Mouse (Mus musculus) duodenum, adult 2 months (tissue): ENCODE results near the gene Gm5891. TPM values are rescaled to one million over a fixed set of nuclear protein-coding genes. Genes with fewer than 3 reads are reported as not detected.

Experiments used
- polyA plus RNA-seq: library from polyadenylated mRNA; depleted of rRNA; stranded (reverse); fragments of >200 nt; gene quantifications from 2 replicates; pipeline ENCODE4 v1.2.3, GENCODE M21; 2012; ENCODE audit warnings: low replicate concordance; rRNA removed

The Gm5891 gene
- not detected in 2 replicates for polyA plus RNA-seq

GRCm38 (mm10) chr7:21921191-21921590, at the start of gene Gm5891:
Gene Gm5891 (minus strand): TSS chr7:21921291.

Other genes with a start within 250 kb of the Gm5891 start
- not detected in 2 replicates for gene Gm4175, start 159.8 kb downstream of the Gm5891 start, polyA plus RNA-seq
- gene Gm4177, start 124.6 kb downstream of the Gm5891 start, polyA plus RNA-seq: not detected in 2 replicates
- gene Vmn1r135, start 88.9 kb downstream of the Gm5891 start, polyA plus RNA-seq: not detected in 2 replicates
- gene Gm5725, start 77.0 kb downstream of the Gm5891 start, polyA plus RNA-seq: not detected in 2 replicates
- not detected in 2 replicates for gene Vmn1r137, start 73.3 kb upstream of the Gm5891 start, polyA plus RNA-seq
- not detected in 2 replicates for gene Vmn1r138, start 107.6 kb upstream of the Gm5891 start, polyA plus RNA-seq
- gene Gm6176, start 135.0 kb upstream of the Gm5891 start, polyA plus RNA-seq: not detected in 2 replicates
- not detected in 2 replicates for gene Vmn1r139, start 147.8 kb upstream of the Gm5891 start, polyA plus RNA-seq
- not detected in 2 replicates for gene Gm16451, start 197.0 kb upstream of the Gm5891 start, polyA plus RNA-seq
- not detected in 2 replicates for gene Gm10666, start 213.4 kb upstream of the Gm5891 start, polyA plus RNA-seq
- gene Vmn1r142, start 242.7 kb upstream of the Gm5891 start, polyA plus RNA-seq: not detected in 2 replicates